Mouse (Mus musculus) ES-Bruce4 (cell line): ENCODE results near the gene Amfr.

ENCODE experiments used
- CTCF ChIP-seq: IDR thresholded peaks from one replicate; pipeline ENCODE4 v1.8.1; 2011; ENCODE audit warnings: low read depth, low read length
- EP300 ChIP-seq: IDR thresholded peaks from 2 replicates; pipeline ENCODE4 v1.6.1; 2011; ENCODE audit warnings: low read depth, low read length; ENCODE audit not compliant: insufficient read depth

- TF ChIP-seq CTCF (peak; percentile 90), EP300 (no peak)
Measured at GRCm38 (mm10) chr8:93932873-93933272, 79.8 kb downstream of the Amfr start.
